Mouse (Mus musculus): Measurements from ENCODE around the gene Olfr678.
"Not testable (repeated sequence)": the region's sequence is repeated elsewhere in the genome, so short reads cannot be mapped to it uniquely, and the experiment has no call there.

The Olfr678 gene

DNA sequence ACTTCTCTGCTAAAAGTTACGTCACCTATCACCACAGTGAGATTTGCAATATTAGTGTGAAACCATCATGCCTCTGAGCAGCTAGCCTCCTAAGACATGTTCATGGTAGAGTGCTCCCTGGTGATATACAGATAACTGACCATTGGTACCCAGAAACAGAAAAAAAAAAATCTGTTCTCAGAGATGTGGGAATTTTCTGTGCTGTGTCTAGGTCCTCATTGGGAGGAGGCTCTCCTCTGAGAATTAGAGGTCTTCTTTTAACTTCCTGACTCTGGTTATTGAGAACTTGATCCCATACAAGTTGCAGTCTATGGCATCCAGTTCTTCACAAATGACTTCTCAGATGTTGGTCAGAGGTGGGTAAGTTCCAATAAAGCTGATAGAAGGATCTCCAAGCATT is at the start of gene Olfr678:
Gene Olfr678 (plus strand): TSS at position 301 of the 400 bp plus-strand sequence.
- no peak for DNase-seq

DNA sequence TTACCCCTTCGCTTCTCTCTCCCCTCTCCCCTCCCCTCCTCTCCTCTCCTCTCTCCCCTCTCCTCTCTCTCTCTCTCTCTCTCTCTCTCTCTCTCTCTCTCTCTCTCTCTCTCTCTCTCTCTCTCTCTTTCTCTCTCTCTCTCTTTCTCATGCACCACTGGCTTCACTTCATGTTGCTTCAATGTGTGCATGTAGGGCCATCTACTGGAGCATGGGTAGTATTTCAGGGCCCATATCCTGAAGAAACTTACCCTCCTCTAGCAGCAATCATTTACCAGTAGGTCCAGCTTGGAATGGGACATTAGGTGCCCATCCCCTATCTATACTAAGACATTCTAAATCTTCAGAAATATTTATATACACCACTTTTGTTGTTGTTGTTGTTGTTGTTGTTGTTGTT is 41.7 kb upstream of the Olfr678 start:
- DNase-seq: no peak

GRCm38 (mm10) chr7:105028360-105028759 is 35.9 kb upstream of the Olfr678 start, which contains the start of gene Olfr675:
Olfr675 (minus strand) TSS chr7:105028460.
- DNase-seq: no peak

- no peak for DNase-seq
Observed at GRCm38 (mm10) chr7:105032398-105032797, 31.9 kb upstream of the Olfr678 start, which contains the start of gene Olfr676. Olfr676 (plus strand) TSS chr7:105032698.

GRCm38 (mm10) chr7:105033836-105034235 is 30.4 kb upstream of the Olfr678 start:
- not testable (repeated sequence) for DNase-seq

DNA sequence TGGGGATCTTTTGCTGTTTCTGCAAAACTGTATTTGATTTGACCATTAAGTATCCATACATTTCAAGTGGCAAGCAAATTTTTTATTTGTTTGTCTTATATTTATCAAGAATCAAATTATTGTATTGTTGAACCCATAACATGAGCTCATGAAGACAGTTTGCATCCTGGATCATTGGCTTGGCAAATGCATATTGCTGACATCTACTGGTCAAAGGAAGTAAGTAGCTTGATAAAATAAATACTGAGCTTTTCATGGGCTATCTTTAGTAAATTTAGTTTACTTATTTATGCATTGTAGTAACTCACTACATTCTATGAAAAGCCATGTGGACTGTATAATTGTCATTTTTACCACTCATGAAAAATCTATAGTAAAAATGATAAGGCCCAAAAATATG is 5.3 kb upstream of the Olfr678 start:
- DNase-seq: no peak

GRCm38 (mm10) chr7:105080905-105081304 is 16.6 kb downstream of the Olfr678 start, which contains the start of gene Olfr679:
Olfr679 (plus strand) TSS chr7:105081205.
- DNase-seq: no peak

DNA sequence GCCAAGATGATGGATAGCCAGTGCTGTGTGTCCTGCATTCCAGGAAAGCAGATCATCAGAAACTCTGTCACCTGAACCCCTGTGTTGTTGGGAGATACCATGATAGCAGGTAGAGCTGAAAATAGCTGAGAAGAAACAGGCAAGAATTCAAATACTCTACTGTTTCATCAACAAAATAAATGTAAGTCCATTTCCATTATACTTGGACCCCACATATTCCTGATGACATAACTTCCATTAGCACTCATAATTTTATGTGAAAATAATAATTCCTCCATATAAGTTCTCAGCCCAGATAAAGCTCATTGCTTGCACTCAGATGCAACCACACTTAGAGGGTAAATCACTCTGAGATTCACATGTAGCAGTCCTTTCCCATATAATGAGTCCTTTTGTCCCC is 28.4 kb downstream of the Olfr678 start, which contains the start of gene Olfr680-ps1:
Gene Olfr680-ps1 (minus strand): TSS at position 101 of the 400 bp plus-strand sequence.
- not testable (repeated sequence) for DNase-seq

- no peak for DNase-seq
Observed at GRCm38 (mm10) chr7:105116536-105116935, 52.3 kb downstream of the Olfr678 start, which contains the start of gene Olfr681. Olfr681 (plus strand) TSS chr7:105116836.
